In genomic region chr13:37149066-37149781, GRCm38 (mm10) we compare ENCODE assay signal across 14 mouse cellular contexts.
DNase-seq lines count a peak whose midpoint lies in the region; ATAC-seq and TF ChIP-seq lines count a peak whose summit lies in the region.
"Had no signal": no experiment of that assay in that cellular context is flagged by ENCODE, and none has a peak within 500 bp of the region (broad histone marks: within the 10 kb centered on the region; RNA-seq: fewer than 3 reads in every experiment).

No protein-coding gene starts in this region.

- 59% methylated on average over 3 of the region's 3 CpGs for WGBS in hindbrain, embryonic 14.5 days
- WGBS in midbrain, embryonic 13.5 days, result 51% methylated on average over 3 of the region's 3 CpGs

- H3K4me3 ChIP-seq in bone marrow macrophage, adult 2 months (ENCODE audit: insufficient read depth, low read length), result no peak overlapping the region
- no peak overlapping the region for H3K4me3 ChIP-seq in hindbrain, embryonic 14.5 days (replicated peaks; ENCODE audit: low read length)
- H3K4me3 ChIP-seq in midbrain, embryonic 13.5 days (replicated peaks), result no peak overlapping the region
- H3K4me3 ChIP-seq: embryonic facial prominence, embryonic 13.5 days; heart, embryonic 12.5 days had no signal

- ATAC-seq in hindbrain, embryonic 14.5 days (ENCODE audit: low FRiP score), result peak; percentile 27; the same call in 1 of the 2 replicates
- ATAC-seq in midbrain, embryonic 13.5 days, result peak; percentile 44; the same call in 1 of the 2 replicates

- no peaks in the 10 kb centered on the region for H3K9me3 ChIP-seq in hindbrain, embryonic 14.5 days (ENCODE audit: control insufficient read depth, low read length)
- no peaks in the 10 kb centered on the region for H3K9me3 ChIP-seq in midbrain, embryonic 13.5 days
- H3K9me3 ChIP-seq: heart, embryonic 12.5 days had no signal

- H3K27ac ChIP-seq in bone marrow macrophage, adult 2 months (ENCODE audit: insufficient read depth, low read depth, low read length), result peak overlapping the region; percentile 39
- no peak overlapping the region for H3K27ac ChIP-seq in hindbrain, embryonic 14.5 days
- peak overlapping the region; percentile 16; the same call in 1 of the 2 replicates for H3K27ac ChIP-seq in midbrain, embryonic 13.5 days
- H3K27ac ChIP-seq: embryonic facial prominence, embryonic 13.5 days had no signal

- H3K27me3 ChIP-seq in hindbrain, embryonic 14.5 days (ENCODE audit: control insufficient read depth, insufficient read depth, low read length), result no peaks in the 10 kb centered on the region
- no peaks in the 10 kb centered on the region for H3K27me3 ChIP-seq in midbrain, embryonic 13.5 days
- H3K27me3 ChIP-seq: embryonic facial prominence, embryonic 13.5 days; heart, embryonic 12.5 days had no signal

- no peak for TF ChIP-seq CTCF in bone marrow macrophage, adult 2 months (IDR thresholded peaks at IDR 0.05; ENCODE audit: low read depth, low read length)

- no peak overlapping the region for H3K4me2 ChIP-seq in hindbrain, embryonic 14.5 days (replicated peaks)
- no peak overlapping the region for H3K4me2 ChIP-seq in midbrain, embryonic 13.5 days (replicated peaks)
- H3K4me2 ChIP-seq: embryonic facial prominence, embryonic 13.5 days; heart, embryonic 12.5 days had no signal

- peak; percentile 16 for DNase-seq in embryo, embryonic 11 days
- no peak for DNase-seq in embryo, embryonic 9.5 days (ENCODE audit: extremely low spot score)
- no peak for DNase-seq in hindbrain, embryonic 14.5 days (ENCODE audit: low spot score)
- no peak for DNase-seq in testis, postnatal 10 days (ENCODE audit: low spot score)
- DNase-seq in lung, postnatal 25 days (ENCODE audit: low spot score), result no peak
- no peak for DNase-seq in right cerebral cortex, postnatal 10 days (ENCODE audit: low spot score in 2 of 2)
- DNase-seq: B cell, adult 2 months; cerebellum, adult 11 months; cerebellum, postnatal 25 days; liver had no signal

- H3K4me1 ChIP-seq in bone marrow macrophage, adult 2 months (ENCODE audit: control insufficient read depth, insufficient read depth, low read length), result peaks cover 25% of the 10 kb centered on the region
- H3K4me1 ChIP-seq in hindbrain, embryonic 14.5 days (replicated peaks; ENCODE audit: control insufficient read depth, insufficient read depth, low read length), result peaks cover 3% of the 10 kb centered on the region; the same call in 1 of the 2 replicates
- H3K4me1 ChIP-seq in midbrain, embryonic 13.5 days (replicated peaks), result peaks cover 27% of the 10 kb centered on the region
- H3K4me1 ChIP-seq: embryonic facial prominence, embryonic 13.5 days had no signal

- TF ChIP-seq POLR2A in bone marrow macrophage, adult 2 months (IDR thresholded peaks at IDR 0.05; ENCODE audit: borderline replicate concordance, low read depth, low read length), result no peak

- no peaks in the 10 kb centered on the region for H3K36me3 ChIP-seq in hindbrain, embryonic 14.5 days (replicated peaks; ENCODE audit: control insufficient read depth, insufficient read depth)
- H3K36me3 ChIP-seq in midbrain, embryonic 13.5 days, result no peaks in the 10 kb centered on the region
- H3K36me3 ChIP-seq: embryonic facial prominence, embryonic 13.5 days; heart, embryonic 12.5 days had no signal

- no peak overlapping the region for H3K9ac ChIP-seq in hindbrain, embryonic 14.5 days
- no peak overlapping the region for H3K9ac ChIP-seq in midbrain, embryonic 13.5 days (replicated peaks)
- H3K9ac ChIP-seq: embryonic facial prominence, embryonic 13.5 days; heart, embryonic 12.5 days had no signal
